Mouse (Mus musculus): ENCODE measurements at regions not wholly inside any gene's neighbourhood (a gene's known extent, or its start where the extent isn't known, plus 50 kb on each side); places are given as distances from the start of the nearest gene placed in this dataset.

- H3K9ac ChIP-seq (replicated peaks; ENCODE audit: low read depth, low read length): no peak overlapping the region
- no peak overlapping the region for H3K4me3 ChIP-seq (ENCODE audit: low read depth, low read length)
- no peaks in the 10 kb centered on the region for H3K4me1 ChIP-seq (ENCODE audit: control insufficient read depth, insufficient read depth)
- TF ChIP-seq EP300 (IDR thresholded peaks at IDR 0.05; ENCODE audit: low read depth) (no peak), CTCF (IDR thresholded peaks at IDR 0.05; ENCODE audit: low read depth) (no peak)
- H3K27me3 ChIP-seq (ENCODE audit: control insufficient read depth, insufficient read depth, low read length): no peaks in the 10 kb centered on the region
- ATAC-seq (ENCODE audit: insufficient read depth, low read depth) (no peak), DNase-seq (ENCODE audit: low spot score) (no peak)
- no peaks in the 10 kb centered on the region for H3K9me3 ChIP-seq (replicated peaks; ENCODE audit: control insufficient read depth, low read length)
- 39% methylated on average over 2 of the region's 2 CpGs for WGBS
- no peak overlapping the region for H3K4me2 ChIP-seq (ENCODE audit: low read depth, low read length)
- no peaks in the 10 kb centered on the region for H3K36me3 ChIP-seq (replicated peaks; ENCODE audit: control insufficient read depth, insufficient read depth, low read length)
- no peak overlapping the region for H3K27ac ChIP-seq (ENCODE audit: low read depth)
Measured at GRCm38 (mm10) chr7:40805211-40805610, 92.9 kb upstream of the Vstm2b start.

DNA sequence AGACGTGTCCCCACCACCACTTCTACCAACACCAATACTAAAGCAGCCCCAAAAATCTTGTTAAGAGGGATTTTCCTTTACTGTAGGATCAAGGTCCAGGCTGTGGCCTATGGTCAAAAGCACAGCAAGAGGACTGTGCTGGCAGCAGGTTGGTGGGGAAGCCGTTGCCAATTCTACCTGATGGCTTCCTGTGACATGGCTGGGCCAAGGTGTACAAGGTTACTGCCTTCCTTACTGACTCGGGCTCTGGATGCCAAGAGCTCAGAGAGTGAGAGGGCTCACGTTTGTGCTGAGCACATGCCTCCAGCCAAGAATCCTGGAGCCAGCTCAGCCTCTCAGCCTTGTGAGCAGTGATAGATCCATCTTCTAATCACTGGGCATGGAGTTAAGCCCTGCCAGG lies 92.3 kb upstream of the Vstm2b start:
- H3K4me2 ChIP-seq (ENCODE audit: low read depth, low read length): no peak overlapping the region
- no peaks in the 10 kb centered on the region for H3K9me3 ChIP-seq (replicated peaks; ENCODE audit: control insufficient read depth, low read length)
- no peaks in the 10 kb centered on the region for H3K27me3 ChIP-seq (ENCODE audit: control insufficient read depth, insufficient read depth, low read length)
- H3K27ac ChIP-seq (ENCODE audit: low read depth): no peak overlapping the region
- 63% methylated on average over 4 of the region's 4 CpGs for WGBS
- H3K36me3 ChIP-seq (replicated peaks; ENCODE audit: control insufficient read depth, insufficient read depth, low read length): no peaks in the 10 kb centered on the region
- H3K4me1 ChIP-seq (ENCODE audit: control insufficient read depth, insufficient read depth): no peaks in the 10 kb centered on the region
- TF ChIP-seq EP300 (IDR thresholded peaks at IDR 0.05; ENCODE audit: low read depth): no peak
- no peak for ATAC-seq (ENCODE audit: insufficient read depth, low read depth)
- no peak overlapping the region for H3K4me3 ChIP-seq (ENCODE audit: low read depth, low read length)
- no peak for DNase-seq (ENCODE audit: low spot score)
- H3K9ac ChIP-seq (replicated peaks; ENCODE audit: low read depth, low read length): no peak overlapping the region

DNA sequence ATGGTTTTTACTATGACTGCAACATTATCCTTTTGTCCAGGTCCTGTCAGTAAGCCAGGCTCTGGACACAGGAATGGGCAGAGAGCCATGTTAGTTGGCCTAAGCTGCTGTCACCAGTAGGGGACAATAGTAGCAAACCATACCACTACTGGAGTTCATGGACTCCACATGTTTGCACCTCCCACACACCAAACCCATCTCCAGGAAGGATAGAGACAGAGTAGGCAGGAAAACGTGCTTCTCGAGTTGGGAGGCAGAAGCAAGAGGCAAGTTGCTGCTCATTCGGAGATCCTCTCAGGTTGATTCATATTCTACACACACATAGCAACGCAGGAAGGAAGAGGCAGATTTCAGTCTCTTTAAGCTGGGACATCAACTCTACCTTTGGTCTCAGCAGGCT lies 85.2 kb upstream of the Vstm2b start:
- ATAC-seq (ENCODE audit: insufficient read depth, low read depth) (no peak), DNase-seq (ENCODE audit: low spot score) (no peak)
- Histone ChIP-seq H3K36me3 (replicated peaks; ENCODE audit: control insufficient read depth, insufficient read depth, low read length) (no peaks in the 10 kb centered on the region), H3K4me3 (ENCODE audit: low read depth, low read length) (no peak overlapping the region), H3K9me3 (replicated peaks; ENCODE audit: control insufficient read depth, low read length) (no peaks in the 10 kb centered on the region), H3K4me1 (ENCODE audit: control insufficient read depth, insufficient read depth) (no peaks in the 10 kb centered on the region), H3K27ac (ENCODE audit: low read depth) (no peak overlapping the region), H3K4me2 (ENCODE audit: low read depth, low read length) (no peak overlapping the region), H3K9ac (replicated peaks; ENCODE audit: low read depth, low read length) (no peak overlapping the region), H3K27me3 (ENCODE audit: control insufficient read depth, insufficient read depth, low read length) (no peaks in the 10 kb centered on the region)
- TF ChIP-seq CTCF (IDR thresholded peaks at IDR 0.05; ENCODE audit: low read depth) (no peak), EP300 (IDR thresholded peaks at IDR 0.05; ENCODE audit: low read depth) (no peak)
- WGBS: 77% methylated on average over 4 of the region's 4 CpGs

DNA sequence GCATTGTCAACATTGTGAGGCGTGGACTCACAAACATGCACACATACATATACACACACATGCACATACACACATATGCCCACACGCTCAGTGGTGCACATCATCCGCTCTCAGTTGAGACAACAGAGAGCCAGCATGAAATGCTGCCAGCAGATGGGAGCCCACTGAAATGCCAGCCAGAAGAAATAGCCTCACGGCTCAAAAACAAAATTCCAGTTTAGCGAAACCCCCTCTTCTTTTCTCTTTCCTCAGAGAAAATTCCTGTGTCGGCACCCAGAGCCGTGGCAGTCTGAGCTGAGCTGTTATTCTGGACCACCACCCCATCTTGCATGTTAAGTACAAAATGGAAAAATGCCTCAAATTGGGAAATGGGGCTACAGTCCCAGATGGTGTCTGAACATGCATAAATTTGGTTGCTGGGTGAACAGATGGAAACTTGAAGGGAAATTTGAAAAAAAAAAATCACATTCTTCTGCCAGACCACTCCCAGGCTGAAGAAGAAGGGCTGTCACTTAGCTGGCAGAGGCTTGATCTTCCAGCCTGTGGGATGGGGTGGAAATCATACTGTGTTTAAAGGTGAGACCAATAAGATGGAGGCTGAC lies 72.9 kb upstream of the Vstm2b start:
- Histone ChIP-seq H3K9ac (replicated peaks; ENCODE audit: low read depth, low read length) (no peak overlapping the region), H3K4me1 (ENCODE audit: control insufficient read depth, insufficient read depth) (no peaks in the 10 kb centered on the region), H3K9me3 (replicated peaks; ENCODE audit: control insufficient read depth, low read length) (no peaks in the 10 kb centered on the region), H3K27me3 (ENCODE audit: control insufficient read depth, insufficient read depth, low read length) (no peaks in the 10 kb centered on the region), H3K27ac (ENCODE audit: low read depth) (no peak overlapping the region), H3K4me2 (ENCODE audit: low read depth, low read length) (no peak overlapping the region), H3K4me3 (ENCODE audit: low read depth, low read length) (no peak overlapping the region), H3K36me3 (replicated peaks; ENCODE audit: control insufficient read depth, insufficient read depth, low read length) (no peaks in the 10 kb centered on the region)
- no peak for ATAC-seq (ENCODE audit: insufficient read depth, low read depth)
- TF ChIP-seq CTCF (IDR thresholded peaks at IDR 0.05; ENCODE audit: low read depth): no peak
- TF ChIP-seq EP300 (IDR thresholded peaks at IDR 0.05; ENCODE audit: low read depth): no peak
- 74% methylated on average over 7 of the region's 7 CpGs for WGBS
- no peak for DNase-seq (ENCODE audit: low spot score)

DNA sequence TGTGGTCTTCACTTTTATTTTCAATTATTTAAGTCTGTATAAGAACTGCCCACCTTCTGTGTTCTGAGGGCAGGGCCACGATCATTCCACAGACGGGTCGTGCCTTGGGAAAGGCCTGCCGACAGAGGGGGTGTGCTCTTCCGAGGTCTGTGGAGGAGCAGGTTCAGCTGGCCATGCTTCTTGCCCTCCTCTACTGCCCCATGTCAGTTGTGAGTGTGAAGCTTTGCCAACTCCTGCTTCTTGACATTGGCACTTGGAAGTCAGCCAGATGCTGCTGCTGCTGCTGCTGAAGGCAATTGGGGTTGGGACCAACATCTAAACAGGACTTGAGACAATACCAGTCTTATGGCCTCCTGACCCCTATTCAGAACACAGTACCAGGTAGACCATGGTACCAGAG lies 68.6 kb upstream of the Vstm2b start:
- Histone ChIP-seq H3K4me1 (ENCODE audit: control insufficient read depth, insufficient read depth) (no peaks in the 10 kb centered on the region), H3K36me3 (replicated peaks; ENCODE audit: control insufficient read depth, insufficient read depth, low read length) (no peaks in the 10 kb centered on the region), H3K9me3 (replicated peaks; ENCODE audit: control insufficient read depth, low read length) (no peaks in the 10 kb centered on the region), H3K9ac (replicated peaks; ENCODE audit: low read depth, low read length) (no peak overlapping the region), H3K27me3 (ENCODE audit: control insufficient read depth, insufficient read depth, low read length) (no peaks in the 10 kb centered on the region), H3K4me2 (ENCODE audit: low read depth, low read length) (no peak overlapping the region), H3K4me3 (ENCODE audit: low read depth, low read length) (no peak overlapping the region), H3K27ac (ENCODE audit: low read depth) (no peak overlapping the region)
- WGBS: 64% methylated on average over 5 of the region's 5 CpGs
- ATAC-seq (ENCODE audit: insufficient read depth, low read depth) (no peak), DNase-seq (ENCODE audit: low spot score) (no peak)
- no peak for TF ChIP-seq CTCF (IDR thresholded peaks at IDR 0.05; ENCODE audit: low read depth)
- no peak for TF ChIP-seq EP300 (IDR thresholded peaks at IDR 0.05; ENCODE audit: low read depth)

GRCm38 (mm10) chr7:40831583-40831982 lies 66.5 kb upstream of the Vstm2b start:
- no peaks in the 10 kb centered on the region for H3K27me3 ChIP-seq (ENCODE audit: control insufficient read depth, insufficient read depth, low read length)
- H3K27ac ChIP-seq (ENCODE audit: low read depth): no peak overlapping the region
- no peak overlapping the region for H3K9ac ChIP-seq (replicated peaks; ENCODE audit: low read depth, low read length)
- no peak overlapping the region for H3K4me3 ChIP-seq (ENCODE audit: low read depth, low read length)
- no peaks in the 10 kb centered on the region for H3K9me3 ChIP-seq (replicated peaks; ENCODE audit: control insufficient read depth, low read length)
- no peak overlapping the region for H3K4me2 ChIP-seq (ENCODE audit: low read depth, low read length)
- 64% methylated on average over 4 of the region's 4 CpGs for WGBS
- DNase-seq (ENCODE audit: low spot score) (no peak), ATAC-seq (ENCODE audit: insufficient read depth, low read depth) (no peak)
- TF ChIP-seq CTCF (IDR thresholded peaks at IDR 0.05; ENCODE audit: low read depth) (no peak), EP300 (IDR thresholded peaks at IDR 0.05; ENCODE audit: low read depth) (no peak)
- no peaks in the 10 kb centered on the region for H3K4me1 ChIP-seq (ENCODE audit: control insufficient read depth, insufficient read depth)
- H3K36me3 ChIP-seq (replicated peaks; ENCODE audit: control insufficient read depth, insufficient read depth, low read length): no peaks in the 10 kb centered on the region

All from heart, postnatal 0 days (tissue).